In genomic region chr4:58034663-58035062, GRCm38 (mm10) we compare ENCODE assay signal across 9 mouse cellular contexts. TPM values are rescaled to one million over a fixed set of nuclear protein-coding genes. Genes with fewer than 3 reads are reported as not detected.
DNase-seq lines count a peak whose midpoint lies in the region; ATAC-seq and TF ChIP-seq lines count a peak whose summit lies in the region.
"Had no signal": no experiment of that assay in that cellular context is flagged by ENCODE, and none has a peak within 500 bp of the region (broad histone marks: within the 10 kb centered on the region; RNA-seq: fewer than 3 reads in every experiment).

No protein-coding gene starts in this region.

- H3K36me3 ChIP-seq in heart, embryonic 12.5 days: no peaks in the 10 kb centered on the region
- no peaks in the 10 kb centered on the region for H3K36me3 ChIP-seq in testis, adult 2 months (ENCODE audit: control insufficient read depth, insufficient read depth, low read length)
- H3K36me3 ChIP-seq in limb, embryonic 11.5 days (ENCODE audit: control insufficient read depth, insufficient read depth, low read length): no peaks in the 10 kb centered on the region
- no peaks in the 10 kb centered on the region for H3K36me3 ChIP-seq in stomach, embryonic 16.5 days (ENCODE audit: control insufficient read depth, insufficient read depth, low read length)

- ATAC-seq in heart, embryonic 12.5 days (ENCODE audit: insufficient number of reproducible peaks, low FRiP score): no peak
- ATAC-seq in limb, embryonic 11.5 days (ENCODE audit: insufficient number of reproducible peaks, low FRiP score, low TSS enrichment, low read depth): no peak
- no peak for ATAC-seq in stomach, embryonic 16.5 days (ENCODE audit: insufficient read depth, low FRiP score)

- peak overlapping the region; percentile 24 for H3K4me3 ChIP-seq in heart, embryonic 12.5 days
- peak overlapping the region; percentile 16 for H3K4me3 ChIP-seq in testis, adult 2 months (ENCODE audit: control insufficient read depth, low read depth, low read length)
- H3K4me3 ChIP-seq in limb, embryonic 11.5 days (ENCODE audit: low read depth, low read length): no peak overlapping the region
- H3K4me3 ChIP-seq in stomach, embryonic 16.5 days (replicated peaks; ENCODE audit: low read length): peak overlapping the region; percentile 23

- H3K4me1 ChIP-seq in heart, embryonic 12.5 days (replicated peaks): no peaks in the 10 kb centered on the region
- peaks cover 3% of the 10 kb centered on the region for H3K4me1 ChIP-seq in testis, adult 2 months (ENCODE audit: control insufficient read depth, insufficient read depth, low read length)
- H3K4me1 ChIP-seq in limb, embryonic 11.5 days (ENCODE audit: control insufficient read depth, insufficient read depth, low read length): no peaks in the 10 kb centered on the region
- H3K4me1 ChIP-seq in stomach, embryonic 16.5 days (ENCODE audit: control insufficient read depth, insufficient read depth, low read length): no peaks in the 10 kb centered on the region

- peak overlapping the region; percentile 56 for H3K4me2 ChIP-seq in heart, embryonic 12.5 days
- H3K4me2 ChIP-seq in limb, embryonic 11.5 days (ENCODE audit: low read depth, severe bottlenecking): peak overlapping the region; percentile 21; the same call in 1 of the 2 replicates
- H3K4me2 ChIP-seq in stomach, embryonic 16.5 days (ENCODE audit: low read depth, low read length): peak overlapping the region; percentile 43

- no peaks in the 10 kb centered on the region for H3K27me3 ChIP-seq in heart, embryonic 12.5 days (replicated peaks)
- H3K27me3 ChIP-seq in testis, adult 2 months (ENCODE audit: control insufficient read depth, insufficient read depth, low read length): no peaks in the 10 kb centered on the region
- H3K27me3 ChIP-seq in limb, embryonic 11.5 days (ENCODE audit: control insufficient read depth, insufficient read depth, low read length): no peaks in the 10 kb centered on the region
- no peaks in the 10 kb centered on the region for H3K27me3 ChIP-seq in stomach, embryonic 16.5 days (ENCODE audit: control insufficient read depth, insufficient read depth, low read length)

- 49% methylated on average over 13 of the region's 13 CpGs for WGBS in heart, embryonic 12.5 days
- WGBS in limb, embryonic 11.5 days: 48% methylated on average over 13 of the region's 13 CpGs
- 49% methylated on average over 13 of the region's 13 CpGs for WGBS in stomach, embryonic 16.5 days

- H3K27ac ChIP-seq in heart, embryonic 12.5 days (ENCODE audit: poor library complexity, severe bottlenecking): no peak overlapping the region
- H3K27ac ChIP-seq in testis, adult 2 months (ENCODE audit: control insufficient read depth, insufficient read depth, low read depth, low read length): no peak overlapping the region
- H3K27ac ChIP-seq in limb, embryonic 11.5 days (replicated peaks; ENCODE audit: low read depth, low read length): no peak overlapping the region
- no peak overlapping the region for H3K27ac ChIP-seq in stomach, embryonic 16.5 days (ENCODE audit: low read length)

- TF ChIP-seq POLR2A in testis, adult 2 months (IDR thresholded peaks at IDR 0.05; ENCODE audit: control insufficient read depth, low read depth, low read length): no peak

- no peak for DNase-seq in heart, adult 18-20 months
- no peak for DNase-seq in testis, postnatal 14 days (ENCODE audit: low spot score)
- no peak for DNase-seq in limb, embryonic 11.5 days (ENCODE audit: low spot score)
- no peak for DNase-seq in cerebellum, adult 18-20 months
- no peak for DNase-seq in spleen, adult 18-20 months
- DNase-seq: adrenal gland, postnatal 10 days had no signal

- no peak overlapping the region for H3K9ac ChIP-seq in heart, embryonic 12.5 days
- no peak overlapping the region for H3K9ac ChIP-seq in limb, embryonic 11.5 days (ENCODE audit: low read length)
- H3K9ac ChIP-seq in stomach, embryonic 16.5 days (ENCODE audit: low read length): no peak overlapping the region

- no peak for TF ChIP-seq CTCF in testis, adult 2 months (IDR thresholded peaks at IDR 0.05; ENCODE audit: control insufficient read depth, insufficient read depth, insufficient replicate concordance, low read depth, low read length)

- H3K9me3 ChIP-seq in heart, embryonic 12.5 days (replicated peaks): 0 out of 2 replicates have a peak, but pooled peaks cover 6% of the 10 kb centered on the region
- H3K9me3 ChIP-seq in limb, embryonic 11.5 days (ENCODE audit: control insufficient read depth, low read length): no peaks in the 10 kb centered on the region
- H3K9me3 ChIP-seq in stomach, embryonic 16.5 days (replicated peaks; ENCODE audit: control insufficient read depth, low read length): no peaks in the 10 kb centered on the region

RNA-seq across cellular contexts. Expression of gene Txndc8, which starts 25.7 kb away (rescaled TPM):
- polyA plus RNA-seq in heart, embryonic 12.5 days (2016; fragmentation: Nextera tagmentation; extraction: Ambion mirVana): not detected in 2 replicates
- total RNA-seq in heart, adult 18-20 months (2021): not detected
- polyA plus RNA-seq in testis, adult 2 months (2012; rRNA removed): 348 and 412 TPM in 2 replicates
- not detected in 2 replicates for polyA plus RNA-seq in limb, embryonic 11.5 days (2014; fragmentation: Nextera tagmentation; extraction: Ambion mirVana)
- not detected in 2 replicates for polyA plus RNA-seq in stomach, embryonic 16.5 days (2015; fragmentation: Nextera tagmentation; extraction: Ambion mirVana)
- total RNA-seq: adrenal gland, postnatal 10 days had no signal

Comparison
In these comparisons a context has a peak if more than half of its experiments do, and no peak if none do; other contexts are left out.
1. RNA of gene Txndc8, which starts 25.7 kb away (polyA plus RNA-seq): 348 to 412 TPM in testis, adult 2 months; not detected in heart, embryonic 12.5 days, not detected in limb, embryonic 11.5 days and not detected in stomach, embryonic 16.5 days; every median in the first group is over 100 times any median in the second.
2. Peak in every context shown above with its lines, with median percentiles within 50 percentile points of each other: H3K4me2 ChIP-seq.